Mouse (Mus musculus): ENCODE measurements around the gene Mgl2.
"Not testable (repeated sequence)": the region's sequence is repeated elsewhere in the genome, so short reads cannot be mapped to it uniquely, and the experiment has no call there.

Mgl2 gene

DNA sequence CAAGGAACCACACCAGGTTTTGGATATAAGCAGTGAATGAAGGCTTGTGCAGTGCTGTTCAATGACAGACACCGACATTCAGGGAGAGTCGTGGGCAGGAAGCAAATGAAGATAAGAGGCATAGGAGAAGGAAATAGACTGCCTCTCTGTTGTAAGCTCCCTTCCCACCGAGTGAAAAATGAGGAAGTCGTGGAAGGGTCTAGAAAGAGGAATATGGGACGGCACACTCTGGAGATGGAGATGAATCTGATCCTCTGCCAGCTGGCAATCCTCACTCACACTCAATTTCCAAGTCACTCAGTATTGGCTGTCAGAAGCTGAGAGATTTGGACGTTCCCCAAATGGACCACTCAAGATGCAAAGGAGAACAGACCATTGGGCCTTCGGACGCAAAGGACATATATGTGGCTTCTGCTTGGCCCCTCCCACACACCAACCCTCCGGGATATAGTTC, at the start of gene Mgl2:
TSS of gene Mgl2 (plus strand) at position 404 of the 454 bp plus-strand sequence.
- DNase-seq, result no peak

DNA sequence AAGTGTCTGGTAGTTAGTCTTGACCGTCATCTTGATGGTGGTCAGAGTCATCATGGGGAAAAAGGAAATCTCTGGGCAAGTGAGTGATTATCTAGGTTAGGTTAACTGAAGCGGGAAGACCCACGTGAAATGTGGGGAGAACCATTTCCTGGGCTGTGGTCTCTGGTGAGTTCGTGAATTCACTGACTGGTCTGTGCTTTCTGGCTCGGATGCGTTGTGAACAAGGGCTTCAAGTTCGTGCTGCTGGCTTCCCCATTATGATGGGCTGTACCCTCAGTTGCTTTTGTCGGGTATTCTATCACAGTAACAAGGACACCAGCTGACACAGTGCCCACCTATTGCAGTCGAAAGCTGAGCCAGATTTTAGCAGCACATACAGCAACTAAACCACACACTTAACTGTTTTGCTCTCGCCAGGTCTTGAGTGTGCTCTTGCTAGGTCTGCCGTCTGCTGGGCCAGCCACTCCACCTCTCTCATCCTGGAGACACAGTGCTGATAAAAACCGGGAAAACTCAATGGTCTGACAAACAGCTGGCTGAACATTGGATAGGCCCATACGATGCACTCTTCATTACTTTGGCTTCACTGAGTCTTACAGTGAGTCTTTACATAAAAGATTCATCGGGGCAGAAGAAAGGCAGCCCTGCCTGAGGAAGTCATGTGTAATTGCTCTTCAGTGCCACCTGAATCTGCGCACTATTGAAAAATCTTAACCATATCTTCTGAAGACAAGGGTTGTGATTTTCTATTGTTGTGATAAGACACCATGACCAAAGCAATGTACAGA, 49.1 kb upstream of the Mgl2 start:
- DNase-seq, result no peak

DNA sequence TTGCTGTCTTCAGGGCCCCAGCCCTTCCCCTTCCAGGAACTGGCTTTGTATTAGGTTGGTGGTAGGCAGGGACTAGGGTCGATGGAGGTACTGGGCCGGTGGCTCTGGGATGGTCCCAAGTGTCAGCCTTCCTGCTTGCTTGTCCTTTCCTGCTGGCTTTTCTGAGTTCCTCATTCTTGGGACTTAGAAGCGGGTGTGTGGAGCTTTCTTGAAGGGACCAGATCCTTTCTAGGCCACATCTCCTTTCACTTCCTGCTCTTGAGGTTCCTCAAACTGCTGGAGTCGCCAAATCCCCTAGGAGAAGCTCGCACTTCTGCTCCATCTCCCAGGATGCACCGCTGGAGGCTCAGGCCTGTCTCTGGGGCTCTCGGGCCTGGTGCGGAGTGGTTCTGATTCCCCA, 45.6 kb upstream of the Mgl2 start:
- DNase-seq, result no peak

DNA sequence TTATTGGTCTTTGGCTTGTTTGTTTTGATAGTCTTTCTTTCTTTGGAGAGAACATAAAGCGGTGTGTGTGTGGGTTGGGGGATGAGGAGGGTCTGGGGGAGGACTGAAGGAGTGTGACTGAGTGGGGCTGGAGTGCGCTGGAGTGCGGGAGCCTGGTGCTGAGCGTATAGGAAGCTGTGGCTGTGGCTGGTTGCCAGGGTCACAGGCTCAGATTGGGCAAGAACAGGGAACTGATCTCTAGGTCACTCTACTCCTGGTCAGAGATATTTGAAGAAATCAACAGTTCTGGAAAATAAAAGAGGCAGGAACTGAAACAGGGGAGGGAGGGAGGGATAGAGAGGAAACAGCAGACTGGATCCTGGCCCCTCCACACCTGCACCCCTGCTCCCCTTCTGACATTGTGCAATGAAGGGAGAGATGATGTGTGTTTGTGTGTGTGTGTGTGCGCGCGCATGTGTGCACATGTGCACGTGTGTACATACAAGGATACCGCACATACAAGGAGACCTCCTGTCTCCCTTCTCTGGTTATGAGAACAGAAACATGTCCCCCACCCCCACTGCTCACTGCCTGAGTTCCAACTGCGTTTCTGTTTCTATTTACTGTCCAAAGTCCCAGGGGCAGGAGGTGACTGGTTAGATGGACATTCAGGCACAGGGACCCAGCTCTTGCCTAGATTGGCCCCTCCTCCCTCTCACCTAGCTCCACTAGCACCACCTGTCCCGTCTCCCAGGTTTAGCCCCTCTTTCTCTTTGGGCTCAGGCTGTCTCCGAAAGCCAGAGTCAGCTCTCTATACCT, 37.9 kb upstream of the Mgl2 start, which contains the start of gene Asgr2:
TSS of gene Asgr2 (plus strand) at position 659 of the 798 bp plus-strand sequence.
- DNase-seq, result no peak

DNA sequence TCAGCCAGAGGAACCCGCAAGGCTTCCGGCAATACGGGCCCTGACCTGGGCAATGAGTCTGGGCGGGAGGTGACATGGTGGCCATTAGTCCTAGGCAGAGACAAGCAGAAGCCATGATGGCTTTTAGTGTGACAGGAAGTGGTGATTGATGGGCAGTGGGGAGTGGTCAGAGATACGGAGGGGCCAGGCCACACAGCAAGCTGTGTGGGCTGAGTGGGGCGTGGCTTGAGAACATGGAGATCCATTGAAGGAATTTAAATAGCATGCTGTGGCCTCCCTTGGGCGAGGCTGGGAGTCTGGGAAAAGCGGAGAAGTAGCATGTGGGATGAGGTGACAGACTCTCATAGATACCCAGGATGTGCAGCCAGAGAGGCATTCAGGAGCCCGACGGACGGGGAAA, 32.7 kb upstream of the Mgl2 start:
- DNase-seq, result no peak

DNA sequence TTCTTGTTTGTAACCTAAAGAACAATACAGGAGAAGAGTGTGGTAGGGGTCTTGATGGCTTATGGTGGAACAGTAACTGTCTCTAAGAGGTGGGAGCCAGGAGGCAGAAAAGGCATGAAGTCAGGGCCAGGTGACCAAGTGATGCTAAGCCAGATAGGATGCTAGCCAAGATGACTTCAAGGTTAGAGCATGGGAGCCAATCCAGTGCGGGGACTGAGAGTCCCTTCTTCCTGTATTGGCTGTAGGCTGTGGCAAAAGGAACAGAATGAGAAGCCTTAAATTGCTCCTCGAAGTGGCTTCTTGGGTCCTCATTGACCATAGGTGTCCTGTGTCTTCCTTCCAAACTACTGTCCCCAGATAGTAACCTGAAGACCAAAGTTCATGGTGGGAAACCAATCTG, 31.0 kb upstream of the Mgl2 start:
- no peak for DNase-seq

DNA sequence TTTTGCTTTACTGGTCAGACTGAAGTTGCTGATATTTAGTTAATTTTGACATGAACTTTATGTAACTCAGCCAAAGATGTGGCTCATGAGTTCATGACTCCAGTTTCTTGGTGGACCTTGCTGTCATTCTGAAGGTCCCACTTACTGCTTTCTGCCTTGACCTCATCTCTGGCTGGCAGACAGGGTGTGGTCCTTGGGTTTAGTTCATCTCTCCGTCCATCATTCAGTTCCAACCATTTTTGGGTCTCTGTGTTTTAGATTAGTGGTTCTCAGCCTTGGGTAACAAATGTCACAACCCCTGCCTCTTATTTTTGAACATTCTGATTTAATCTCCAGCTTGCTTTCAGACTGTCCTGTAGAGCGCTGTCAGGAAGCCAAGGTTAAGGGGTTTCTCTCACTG, 30.3 kb upstream of the Mgl2 start:
- DNase-seq, result no peak

DNA sequence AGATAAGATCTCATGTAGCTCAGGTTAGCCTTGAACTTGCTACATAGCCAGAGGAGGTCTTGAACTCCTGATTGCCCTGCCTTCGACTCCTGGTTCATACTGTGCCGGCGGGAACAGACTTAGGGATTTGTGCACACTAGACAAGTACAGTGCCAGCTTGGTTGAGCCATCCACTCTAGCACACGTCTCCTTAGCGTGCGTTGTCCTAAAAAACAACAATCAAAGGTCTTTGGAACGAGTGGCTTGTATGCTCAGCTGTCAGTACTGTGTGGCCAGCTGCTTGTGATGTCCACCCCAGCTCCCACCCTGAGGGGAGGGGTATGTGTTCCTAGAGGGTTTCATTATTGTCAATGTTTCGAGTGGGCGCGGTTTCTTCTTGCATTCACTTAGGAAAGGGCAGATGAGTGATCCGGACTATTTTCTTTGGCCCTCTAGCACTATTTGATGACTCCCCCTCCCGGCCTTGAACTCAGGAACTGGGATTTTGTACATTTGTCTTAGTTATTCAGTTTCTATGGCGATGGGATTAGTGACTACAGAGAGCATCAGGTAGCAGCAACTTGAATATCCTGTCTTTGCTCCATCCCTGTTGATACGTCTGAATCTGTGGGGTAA, 26.3 kb upstream of the Mgl2 start:
- no peak for DNase-seq

DNA sequence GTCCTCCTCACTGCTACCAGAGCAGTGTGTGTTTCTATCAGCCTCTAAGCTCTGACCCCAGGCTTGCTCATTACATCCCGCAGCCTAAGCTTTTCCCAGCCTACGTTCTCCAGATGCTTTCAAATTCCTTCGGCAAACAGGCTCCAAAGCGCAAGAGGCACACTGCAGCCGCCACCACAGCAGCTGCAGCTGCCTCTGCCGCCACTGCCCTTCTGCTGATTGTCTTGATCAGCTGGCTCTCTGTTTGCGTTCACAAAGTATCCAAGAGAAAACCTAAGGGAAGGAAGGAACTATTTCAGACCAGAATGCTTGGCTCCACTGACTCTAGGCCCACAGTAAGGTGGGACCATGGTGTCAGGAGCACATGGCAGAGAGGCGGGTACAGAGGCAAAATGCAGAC, 23.0 kb upstream of the Mgl2 start:
- DNase-seq, result no peak

DNA sequence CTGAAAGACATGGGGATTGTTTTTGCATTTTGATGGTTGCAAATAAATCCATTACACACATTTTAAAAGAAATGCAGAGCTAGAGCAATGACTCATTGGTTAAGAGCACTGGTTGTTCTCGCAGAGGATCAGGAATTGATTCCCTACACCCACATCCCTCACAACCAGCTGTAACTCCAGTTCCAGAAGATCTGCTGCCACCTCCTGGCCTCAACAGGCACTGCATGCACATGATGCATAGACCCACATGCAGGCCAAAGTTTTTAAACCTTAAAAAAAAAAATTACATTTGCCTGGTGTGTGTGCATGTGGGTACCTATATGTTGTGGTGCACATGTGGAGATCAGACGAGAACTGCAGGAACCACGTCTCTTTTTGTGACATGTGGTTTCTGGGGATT, 20.0 kb upstream of the Mgl2 start:
- DNase-seq, result no peak

DNA sequence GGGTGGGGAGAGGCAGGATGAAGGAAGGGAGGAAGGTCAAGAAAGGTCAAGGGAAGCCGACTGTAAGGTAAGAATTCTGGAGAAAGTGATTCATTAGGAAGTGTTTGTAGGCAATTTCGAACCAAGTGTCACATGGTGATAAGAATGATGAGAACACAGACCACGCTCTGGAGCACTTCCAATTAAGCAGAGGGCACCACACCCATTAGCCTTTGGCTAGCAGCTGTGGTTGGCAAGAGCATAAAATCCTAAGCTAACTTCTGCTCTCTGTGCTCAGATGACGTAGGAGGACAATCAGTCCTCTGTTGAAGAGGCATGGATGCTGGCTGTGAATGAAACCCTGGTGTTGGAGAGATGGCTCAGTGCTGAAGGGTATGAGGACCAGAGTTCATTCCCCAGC, 15.6 kb upstream of the Mgl2 start:
- DNase-seq, result no peak

DNA sequence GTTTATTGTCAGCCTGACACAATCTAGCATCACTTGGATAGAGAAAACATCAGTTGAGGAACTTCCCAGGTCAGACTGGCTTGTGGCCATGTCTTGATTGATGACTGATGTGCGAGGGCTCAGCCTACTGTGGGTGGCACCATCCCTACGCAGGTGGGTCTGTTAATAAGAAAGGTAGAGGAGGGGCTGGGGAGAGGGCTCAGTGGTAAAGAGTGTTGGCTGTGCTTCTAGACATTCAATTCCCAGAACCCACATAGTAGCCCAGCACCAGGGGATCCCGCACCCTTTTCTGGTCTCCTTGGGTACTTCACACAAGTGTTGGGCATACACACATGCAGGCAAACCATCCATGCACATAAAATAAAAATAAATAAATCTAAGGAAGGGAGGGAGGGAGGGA, 14.2 kb upstream of the Mgl2 start:
- no peak for DNase-seq

DNA sequence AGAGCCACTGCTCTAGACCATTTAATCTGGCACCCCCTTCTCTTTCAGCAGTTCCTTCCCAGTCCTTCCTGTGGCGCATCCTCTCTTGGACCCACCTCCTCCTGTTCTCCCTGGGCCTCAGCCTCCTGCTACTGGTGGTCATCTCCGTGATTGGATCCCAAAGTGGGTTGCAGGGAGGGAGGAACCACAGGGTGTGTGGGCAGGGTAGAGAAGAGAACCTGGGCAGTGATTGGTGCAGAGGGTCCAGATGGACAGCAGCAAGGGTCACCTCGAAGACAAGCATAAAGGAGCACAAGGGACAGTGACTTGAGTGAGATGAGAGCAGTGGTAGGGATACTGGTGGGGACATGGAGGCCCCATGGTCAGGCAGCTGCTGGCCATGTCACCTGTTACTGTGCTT, 4.9 kb downstream of the Mgl2 start:
- not testable (repeated sequence) for DNase-seq

DNA sequence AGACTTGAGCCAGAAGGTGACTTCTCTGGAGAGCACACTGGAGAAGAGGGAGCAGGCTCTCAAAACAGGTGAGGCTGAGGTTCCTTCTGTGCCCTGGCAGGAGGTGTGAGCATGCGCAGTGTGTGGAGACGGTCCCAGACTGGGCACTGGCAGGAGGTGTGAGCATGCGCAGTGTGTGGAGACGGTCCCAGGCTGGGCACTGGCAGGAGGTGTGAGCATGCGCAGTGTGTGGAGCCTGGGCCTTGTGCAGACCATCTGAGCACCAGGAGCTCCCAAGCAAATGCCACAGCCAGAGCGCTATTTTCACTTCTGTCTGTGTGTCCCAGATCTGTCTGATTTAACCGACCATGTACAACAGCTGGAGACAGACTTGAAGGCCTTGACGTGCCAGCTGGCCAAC, 5.8 kb downstream of the Mgl2 start:
- peak; percentile 37 for DNase-seq

DNA sequence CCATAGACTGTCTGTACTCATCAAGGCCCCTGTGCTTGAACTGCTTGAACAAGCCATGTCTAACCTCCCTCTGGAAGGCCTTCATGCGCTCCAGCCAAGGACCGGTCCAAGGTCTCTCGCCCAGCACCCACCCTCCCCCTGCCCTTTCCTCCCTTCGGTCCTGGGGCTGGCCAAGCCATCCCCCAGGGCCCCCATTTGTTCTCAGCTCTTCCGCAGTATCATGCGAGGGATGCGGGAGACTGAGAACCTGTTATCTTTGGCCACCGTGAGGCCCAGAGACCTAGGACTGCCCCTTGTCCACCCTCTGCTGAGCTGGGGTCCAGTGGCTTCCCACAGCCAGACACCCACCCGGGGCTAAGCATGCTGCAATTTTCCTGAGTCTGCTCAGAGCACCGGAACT, 9.0 kb downstream of the Mgl2 start:
- DNase-seq, result no peak

DNA sequence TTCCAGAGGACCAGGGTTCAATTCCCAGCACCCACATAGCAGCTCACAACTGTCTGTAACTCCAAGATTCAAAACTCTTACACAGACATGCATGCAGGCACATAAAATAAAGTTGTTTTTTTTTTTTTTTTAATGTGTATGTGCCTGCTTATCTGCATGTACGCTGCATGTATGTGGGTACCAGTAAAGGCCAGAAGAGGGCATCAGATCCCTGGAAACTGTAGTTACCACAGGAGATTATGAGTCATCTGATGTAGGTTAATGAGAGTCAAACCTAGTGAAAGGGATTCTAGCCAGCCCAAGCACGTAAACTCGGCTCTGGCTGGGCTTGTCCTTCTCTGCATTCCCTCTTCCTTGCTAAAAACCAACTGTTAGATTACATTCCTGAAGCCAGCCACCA, 20.9 kb downstream of the Mgl2 start:
- DNase-seq, result no peak

DNA sequence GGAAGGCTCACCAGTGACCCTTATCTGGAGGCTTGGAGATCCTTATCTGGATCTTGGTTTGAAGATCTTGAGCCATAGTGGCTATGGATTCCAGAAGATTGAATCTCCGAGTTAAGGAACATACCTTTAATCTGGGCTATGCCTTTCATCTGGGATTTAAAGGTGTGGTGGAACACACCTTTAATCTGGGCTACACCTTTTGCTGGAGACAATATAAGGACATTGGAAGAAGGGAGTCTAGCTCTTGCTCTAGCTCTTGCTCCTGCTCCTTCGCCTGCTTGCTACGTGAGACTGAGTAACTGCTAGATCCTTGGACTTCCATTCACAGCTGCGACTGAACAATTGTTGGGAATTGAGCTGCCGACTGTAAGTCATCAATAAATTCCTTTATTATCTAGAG, 25.8 kb downstream of the Mgl2 start, which contains the start of gene Clec10a:
TSS of gene Clec10a (plus strand) at position 301 of the 400 bp plus-strand sequence.
- DNase-seq, result not testable (repeated sequence)

DNA sequence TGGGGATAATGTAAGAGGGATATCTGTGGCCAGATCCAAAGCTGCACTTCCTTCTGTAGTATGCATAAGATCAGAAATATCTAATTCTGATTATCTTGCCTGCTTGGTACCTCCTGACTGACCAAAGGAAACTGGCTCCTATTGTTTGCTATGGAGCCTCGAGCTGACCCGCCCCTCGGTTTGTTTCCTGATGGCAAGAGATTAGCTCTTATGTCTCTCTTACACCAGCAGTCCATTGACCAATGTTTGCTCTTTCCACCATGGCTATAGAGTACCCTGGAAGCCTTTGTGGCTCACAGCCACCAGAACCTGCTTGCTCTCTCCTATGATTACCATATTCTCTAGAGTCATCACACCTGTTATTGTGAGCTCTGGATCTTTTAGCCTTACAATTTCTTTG, 32.2 kb downstream of the Mgl2 start:
- DNase-seq, result no peak

DNA sequence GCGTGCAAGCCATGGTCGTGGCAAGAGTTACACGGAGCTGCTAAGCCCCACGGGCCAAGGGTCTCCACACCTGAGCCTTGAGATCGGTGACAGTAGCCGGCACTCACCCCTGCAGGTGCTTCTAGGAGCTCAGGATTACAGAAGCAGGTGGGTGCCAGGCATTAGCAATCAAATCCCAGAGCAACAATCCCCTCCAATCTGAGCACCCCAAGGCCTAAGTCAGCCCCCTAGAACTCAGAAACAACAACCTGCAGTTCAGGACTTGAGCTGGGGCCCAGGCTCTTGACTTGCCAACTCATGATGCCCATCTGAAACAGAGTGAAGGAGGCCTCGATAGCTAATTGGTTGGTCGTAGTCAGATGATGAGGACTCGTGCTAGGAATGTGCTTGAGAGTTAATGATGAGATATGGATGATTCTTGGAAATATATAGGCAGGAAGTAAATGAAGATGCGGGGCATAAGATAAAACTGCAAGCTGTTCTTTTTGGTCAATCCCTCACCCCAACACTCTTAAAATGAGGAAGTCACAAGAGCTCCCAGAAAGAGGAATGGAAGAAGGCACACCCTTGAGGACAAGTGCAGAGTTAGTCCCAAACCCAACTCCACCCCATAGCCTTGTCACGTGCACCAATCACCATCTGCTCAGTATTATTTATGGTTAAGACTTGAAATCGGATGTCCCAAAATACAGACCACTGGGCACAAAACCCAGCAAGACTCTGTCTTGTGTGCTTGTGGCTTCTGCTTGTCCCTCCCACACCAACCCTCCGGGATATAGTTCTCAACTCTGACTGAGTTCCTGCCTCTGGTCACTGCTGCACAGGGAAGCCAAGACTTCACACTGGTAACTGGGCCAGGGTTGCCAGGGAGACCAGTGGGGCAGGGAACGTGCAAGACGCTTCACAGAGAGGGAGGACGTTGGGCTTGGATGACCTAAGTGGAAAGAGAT, 36.1 kb downstream of the Mgl2 start:
- DNase-seq, result no peak

DNA sequence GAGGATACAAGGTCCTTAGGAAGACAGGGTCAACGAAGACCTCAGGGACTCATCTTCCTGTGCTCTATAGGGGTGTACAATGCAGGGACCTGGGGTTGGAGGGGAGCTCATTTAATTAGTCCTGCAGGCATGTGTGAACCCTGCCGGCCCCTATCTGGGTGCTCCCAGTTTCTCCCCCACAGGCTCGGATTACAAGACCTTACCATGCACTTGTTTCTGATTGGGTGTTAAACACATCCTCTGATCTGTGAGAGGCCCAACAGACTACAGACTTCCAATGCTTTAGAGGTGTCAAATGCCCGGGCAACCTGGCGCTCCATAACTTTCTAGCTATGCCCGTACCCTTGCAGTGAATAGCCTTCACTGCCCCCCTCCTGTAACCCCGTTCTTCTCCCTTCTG, 38.0 kb downstream of the Mgl2 start:
- DNase-seq, result no peak

DNA sequence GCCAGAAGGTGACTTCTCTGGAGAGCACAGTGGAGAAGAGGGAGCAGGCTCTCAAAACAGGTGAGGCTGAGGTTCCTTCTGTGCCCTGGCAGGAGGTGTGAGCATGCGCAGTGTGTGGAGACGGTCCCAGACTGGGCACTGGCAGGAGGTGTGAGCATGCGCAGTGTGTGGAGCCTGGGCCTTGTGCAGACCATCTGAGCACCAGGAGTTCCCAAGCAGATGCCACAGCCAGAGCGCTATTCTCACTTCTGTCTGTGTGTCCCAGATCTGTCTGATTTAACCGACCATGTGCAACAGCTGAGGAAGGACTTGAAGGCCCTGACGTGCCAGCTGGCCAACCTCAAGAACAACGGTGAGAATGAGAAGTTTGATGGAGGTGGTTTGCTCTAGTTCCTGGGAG, 39.3 kb downstream of the Mgl2 start:
- DNase-seq, result peak; percentile 65

DNA sequence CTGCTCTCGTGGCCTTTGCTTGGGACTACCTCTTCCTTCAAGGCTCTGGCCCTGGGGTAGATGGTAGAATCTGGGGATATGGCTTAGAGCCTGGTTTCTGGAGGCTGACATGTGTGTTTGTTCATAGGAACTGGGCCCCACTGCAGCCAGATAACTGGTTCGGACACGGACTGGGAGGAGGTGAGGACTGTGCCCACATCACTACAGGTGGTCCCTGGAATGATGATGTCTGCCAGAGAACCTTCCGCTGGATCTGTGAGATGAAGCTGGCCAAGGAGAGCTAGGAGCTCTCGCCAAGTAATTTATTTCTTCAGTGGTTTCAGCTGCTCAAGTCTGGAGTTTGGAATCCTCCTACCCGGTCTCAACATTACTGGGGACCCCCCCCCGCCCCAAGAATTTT, 40.2 kb downstream of the Mgl2 start:
- DNase-seq, result peak; percentile 57

DNA sequence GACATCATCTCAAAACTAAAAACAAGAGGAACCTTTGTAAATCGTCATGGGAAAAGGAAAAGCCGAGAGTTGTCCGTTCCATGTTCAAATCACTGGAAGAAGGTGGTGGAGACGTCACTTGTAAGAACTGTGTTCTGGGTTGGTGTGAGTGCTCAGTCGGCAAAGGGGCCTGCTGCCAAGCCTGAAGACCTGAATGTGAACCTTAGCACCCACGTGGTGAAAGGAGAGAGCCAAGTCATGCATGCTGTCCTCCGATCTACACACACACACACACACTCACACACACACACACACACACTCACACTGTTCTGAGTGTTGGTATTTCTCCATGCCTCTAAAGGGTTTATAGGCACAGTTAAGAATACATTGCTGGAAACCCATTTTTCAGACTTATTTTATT, 41.1 kb downstream of the Mgl2 start:
- DNase-seq, result no peak

All from cerebellum, adult 11-12 months (tissue).